25 mouse cellular contexts compared by ENCODE assay signal in genomic region chr13:34914614-34915013, GRCm38 (mm10). TPM values are rescaled to one million over a fixed set of nuclear protein-coding genes. Genes with fewer than 3 reads are reported as not detected.
DNase-seq lines count a peak whose midpoint lies in the region; ATAC-seq and TF ChIP-seq lines count a peak whose summit lies in the region.
"Had no signal": no experiment of that assay in that cellular context is flagged by ENCODE, and none has a peak within 500 bp of the region (broad histone marks: within the 10 kb centered on the region; RNA-seq: fewer than 3 reads in every experiment).

No protein-coding gene starts in this region.

- no peak for TF ChIP-seq CTCF in MEL (IDR thresholded peaks at IDR 0.05 in 2 of 3, conservative IDR thresholded peaks at IDR 0.05 in 1 of 3; ENCODE audit: control insufficient read depth in 1 of 3, insufficient read depth in 1 of 3, low read depth in 2 of 3, low read length in 3 of 3, poor library complexity in 1 of 3, severe bottlenecking in 1 of 3)

- DNase-seq in lung, postnatal 25 days (ENCODE audit: low spot score), result peak; percentile 5
- DNase-seq in lung, postnatal 10 days, result no peak
- DNase-seq in MEL (ENCODE audit: low read depth, low spot score) (peak; percentile 19), liver (no peak)
- DNase-seq in thymus, postnatal 14 days, result peak; percentile 43
- DNase-seq in right cerebral cortex, postnatal 36 days (ENCODE audit: low spot score in 2 of 2), result no peak
- DNase-seq in spleen, postnatal 4 days (ENCODE audit: low spot score in 2 of 2), result no peak
- DNase-seq: cerebellum, adult 9-11 months; embryo, embryonic 11 days; gastrocnemius, postnatal 36 days; heart, postnatal 10 days; retina, postnatal 1 day; spleen, adult 18-20 months had no signal

- no peak for TF ChIP-seq POLR2A in MEL (IDR thresholded peaks at IDR 0.05; ENCODE audit: control insufficient read depth in 1 of 2, insufficient read depth in 1 of 2, low read depth in 1 of 2, low read length in 2 of 2, poor library complexity in 1 of 2)

- peaks cover 1 to 4% of the 10 kb centered on the region in 2 experiments; a peak in 2 of 4 replicates for H3K27me3 ChIP-seq in MEL (ENCODE audit: control insufficient read depth in 1 of 2, insufficient read depth in 2 of 2, low read length in 2 of 2)
- H3K27me3 ChIP-seq: embryonic facial prominence, embryonic 15.5 days; hindbrain, embryonic 13.5 days; lung, embryonic 15.5 days had no signal

- TF ChIP-seq EP300 in MEL (IDR thresholded peaks at IDR 0.05; ENCODE audit: low read depth in 1 of 2, low read length in 2 of 2), result no peak

- H3K4me1 ChIP-seq in MEL (ENCODE audit: control insufficient read depth in 1 of 2, insufficient read depth in 2 of 2, low read length in 2 of 2), result no peaks in the 10 kb centered on the region
- H3K4me1 ChIP-seq: embryonic facial prominence, embryonic 15.5 days had no signal

- no peaks in the 10 kb centered on the region for H3K79me2 ChIP-seq in MEL (ENCODE audit: control insufficient read depth, insufficient read depth, low read length, poor library complexity)

- no peaks in the 10 kb centered on the region for H3K36me3 ChIP-seq in MEL (ENCODE audit: control insufficient read depth in 1 of 2, insufficient read depth in 2 of 2, low read length in 2 of 2)
- H3K36me3 ChIP-seq: embryonic facial prominence, embryonic 15.5 days; forebrain, embryonic 10.5 days; heart, embryonic 10.5 days; hindbrain, embryonic 13.5 days; limb, embryonic 10.5 days; liver, embryonic 12.5 days; lung, embryonic 15.5 days; midbrain, embryonic 10.5 days had no signal

- no peak; the same call in 1 of the 2 replicates for TF ChIP-seq RAD21 in MEL (IDR thresholded peaks at IDR 0.05; ENCODE audit: low read depth, low read length)

- no peak overlapping the region for H3K9ac ChIP-seq in MEL (ENCODE audit: control insufficient read depth, low read depth, low read length, poor library complexity, severe bottlenecking)
- H3K9ac ChIP-seq: embryonic facial prominence, embryonic 15.5 days; hindbrain, embryonic 13.5 days; liver, embryonic 12.5 days; lung, embryonic 15.5 days had no signal

- H3K27ac ChIP-seq in MEL (ENCODE audit: control insufficient read depth, low read depth, low read length), result no peak overlapping the region
- H3K27ac ChIP-seq: embryonic facial prominence, embryonic 15.5 days; forebrain, embryonic 10.5 days; heart, embryonic 10.5 days; hindbrain, embryonic 13.5 days; limb, embryonic 10.5 days; liver, embryonic 12.5 days; lung, embryonic 15.5 days; midbrain, embryonic 10.5 days had no signal

- no peak overlapping the region for H3K4me3 ChIP-seq in MEL (ENCODE audit: control insufficient read depth in 1 of 2, insufficient read depth in 1 of 2, low read depth in 2 of 2, low read length in 2 of 2)
- H3K4me3 ChIP-seq: embryonic facial prominence, embryonic 15.5 days; forebrain, embryonic 10.5 days; heart, embryonic 10.5 days; hindbrain, embryonic 13.5 days; limb, embryonic 10.5 days; liver, embryonic 12.5 days; lung, embryonic 15.5 days; midbrain, embryonic 10.5 days had no signal

- no peaks in the 10 kb centered on the region for H3K9me3 ChIP-seq in MEL (replicated peaks; ENCODE audit: insufficient read depth, low read length)
- H3K9me3 ChIP-seq: embryonic facial prominence, embryonic 15.5 days; forebrain, embryonic 10.5 days; heart, embryonic 10.5 days; hindbrain, embryonic 13.5 days; limb, embryonic 10.5 days; liver, embryonic 12.5 days; lung, embryonic 15.5 days; midbrain, embryonic 10.5 days had no signal

- peak; percentile 59; the same call in 1 of the 2 replicates for ATAC-seq in megakaryocyte, adult 5-6 weeks (ENCODE audit: poor library complexity, severe bottlenecking)
- ATAC-seq: intestine, embryonic 16.5 days; liver, embryonic 12.5 days had no signal

TF ChIP-seq in MEL, 35 proteins besides CTCF, POLR2A, EP300 and RAD21:
- TF ChIP-seq ELF1 (IDR thresholded peaks at IDR 0.05; ENCODE audit: low read depth, low read length) (no peak), NRF1 (IDR thresholded peaks at IDR 0.05; ENCODE audit: insufficient read depth, low read depth, low read length, poor library complexity, severe bottlenecking) (no peak), TBP (IDR thresholded peaks at IDR 0.05; ENCODE audit: low read depth, low read length) (no peak), NELFE (IDR thresholded peaks at IDR 0.05; ENCODE audit: low read depth, low read length) (no peak), TAL1 (IDR thresholded peaks at IDR 0.05; ENCODE audit: low read length) (no peak), POLR2AphosphoS2 (IDR thresholded peaks at IDR 0.05; ENCODE audit: low read length) (no peak), MAFK (IDR thresholded peaks at IDR 0.05; ENCODE audit: borderline replicate concordance, low read depth, low read length) (no peak), MXI1 (IDR thresholded peaks at IDR 0.05; ENCODE audit: low read depth, low read length) (no peak), SMC3 (IDR thresholded peaks at IDR 0.05; ENCODE audit: low read depth, low read length) (no peak), MYC (IDR thresholded peaks at IDR 0.05; ENCODE audit: low read depth, low read length) (no peak)
TF ChIP-seq in MEL: peak in this region for 0.

RNA-seq across cellular contexts. Expression of gene Fam217a, which starts 9.5 kb away (rescaled TPM):
- total RNA-seq in MEL (2012; rRNA removed), result not detected in 2 replicates
- not detected for polyA plus RNA-seq in MEL (2012; ENCODE audit: insufficient read depth in 1 of 2, insufficient read length in 2 of 2, low read depth in 1 of 2, low replicate concordance in 2 of 2, missing spikeins in 1 of 2)
- not detected in 2 replicates for total RNA-seq in megakaryocyte, adult 5-6 weeks (2015)
- total RNA-seq in megakaryocyte, adult 5-6 weeks (2017), result not detected in 2 replicates

RNA-seq across cellular contexts. Expression of gene 4933417A18Rik, which starts 9.6 kb away (rescaled TPM):
- total RNA-seq in MEL (2012; rRNA removed), result not detected in 2 replicates
- polyA plus RNA-seq in MEL (2012; ENCODE audit: insufficient read depth in 1 of 2, insufficient read length in 2 of 2, low read depth in 1 of 2, low replicate concordance in 2 of 2, missing spikeins in 1 of 2), result not detected
- total RNA-seq in megakaryocyte, adult 5-6 weeks (2015), result not detected in 2 replicates
- not detected in 2 replicates for total RNA-seq in megakaryocyte, adult 5-6 weeks (2017)
- total RNA-seq: adrenal gland, adult 18-20 months; gastrocnemius, postnatal 36 days; heart, postnatal 10 days had no signal
- polyA plus RNA-seq: embryonic facial prominence, embryonic 15.5 days; forebrain, embryonic 10.5 days; heart, embryonic 10.5 days; hindbrain, embryonic 13.5 days; intestine, embryonic 16.5 days; kidney, embryonic 16.5 days; limb, embryonic 10.5 days; liver, embryonic 12.5 days; lung, embryonic 15.5 days; midbrain, embryonic 10.5 days had no signal

RNA-seq across cellular contexts. Expression of gene Prpf4b, which starts 39.5 kb away (rescaled TPM):
- total RNA-seq in MEL (2012; rRNA removed), result 66.6 and 74.9 TPM in 2 replicates
- 10 to 100 TPM in 1 of 2 experiments, not detected in 1; 88.6 TPM for polyA plus RNA-seq in MEL (2012; ENCODE audit: insufficient read depth in 1 of 2, insufficient read length in 2 of 2, low read depth in 1 of 2, low replicate concordance in 2 of 2, missing spikeins in 1 of 2)
- total RNA-seq in megakaryocyte, adult 5-6 weeks (2015), result 79.1 and 89.2 TPM in 2 replicates
- 94.9 and 116 TPM in 2 replicates for total RNA-seq in megakaryocyte, adult 5-6 weeks (2017)

RNA-seq across cellular contexts. Expression of gene Eci3, which starts 49.0 kb away (rescaled TPM):
- 0.35 TPM in 1 of 2 replicates, not detected in the other for total RNA-seq in MEL (2012; rRNA removed)
- polyA plus RNA-seq in MEL (2012; ENCODE audit: insufficient read depth in 1 of 2, insufficient read length in 2 of 2, low read depth in 1 of 2, low replicate concordance in 2 of 2, missing spikeins in 1 of 2), result under 1 TPM in 1 of 2 experiments, not detected in 1; 0.93 TPM
- total RNA-seq in megakaryocyte, adult 5-6 weeks (2015), result not detected in 2 replicates
- total RNA-seq in megakaryocyte, adult 5-6 weeks (2017), result not detected in 2 replicates
- polyA plus RNA-seq: limb, embryonic 10.5 days; liver, embryonic 12.5 days had no signal

Comparison
In these comparisons a context has a peak if more than half of its experiments do, and no peak if none do; other contexts are left out.
1. DNase-seq: peak in lung, postnatal 25 days (single experiment), MEL (single experiment) and thymus, postnatal 14 days (single experiment); none in lung, postnatal 10 days (single experiment), right cerebral cortex, postnatal 36 days (0 of 2), spleen, postnatal 4 days (0 of 2) and liver (single experiment).